Mouse (Mus musculus): ENCODE data around the gene Sphkap. TPM values are rescaled to one million over a fixed set of nuclear protein-coding genes. Genes with fewer than 3 reads are reported as not detected.

The Sphkap gene
- polyA plus RNA-seq, 1 experiment from 2014 or later = 0.19 TPM

DNA sequence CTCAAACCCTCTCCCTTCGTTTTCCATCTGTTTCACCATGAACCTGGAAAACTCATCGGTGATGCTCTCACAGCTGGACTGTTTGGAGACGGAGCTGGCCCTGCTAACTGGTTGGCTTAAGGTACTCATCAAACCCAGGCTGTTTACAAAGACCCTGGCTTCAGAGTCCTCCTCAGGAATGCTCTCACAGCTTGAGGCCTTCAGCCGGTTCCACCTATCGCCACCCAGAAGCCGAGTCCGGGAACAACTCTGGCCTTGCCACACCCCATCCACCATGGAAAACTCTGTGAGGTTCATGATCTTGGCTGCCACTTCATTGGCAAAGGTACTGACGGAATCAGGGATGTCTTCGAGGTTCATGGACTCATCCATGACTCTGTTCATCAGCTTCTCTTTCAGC, 131.4 kb downstream of the Sphkap start:
- H3K27me3 ChIP-seq (replicated peaks) = no peaks in the 10 kb centered on the region
- WGBS (ENCODE audit: insufficient replicate concordance) = 73% methylated on average over 9 of the region's 9 CpGs
- H3K9me3 ChIP-seq (replicated peaks) = 0 out of 2 replicates have a peak, but pooled peaks cover 4% of the 10 kb centered on the region
- ATAC-seq = no peak
- H3K4me2 ChIP-seq = no peak overlapping the region
- H3K4me1 ChIP-seq = no peaks in the 10 kb centered on the region
- H3K9ac ChIP-seq = no peak overlapping the region
- H3K36me3 ChIP-seq = no peaks in the 10 kb centered on the region
- H3K4me3 ChIP-seq = no peak overlapping the region
- no peak overlapping the region for H3K27ac ChIP-seq

DNA sequence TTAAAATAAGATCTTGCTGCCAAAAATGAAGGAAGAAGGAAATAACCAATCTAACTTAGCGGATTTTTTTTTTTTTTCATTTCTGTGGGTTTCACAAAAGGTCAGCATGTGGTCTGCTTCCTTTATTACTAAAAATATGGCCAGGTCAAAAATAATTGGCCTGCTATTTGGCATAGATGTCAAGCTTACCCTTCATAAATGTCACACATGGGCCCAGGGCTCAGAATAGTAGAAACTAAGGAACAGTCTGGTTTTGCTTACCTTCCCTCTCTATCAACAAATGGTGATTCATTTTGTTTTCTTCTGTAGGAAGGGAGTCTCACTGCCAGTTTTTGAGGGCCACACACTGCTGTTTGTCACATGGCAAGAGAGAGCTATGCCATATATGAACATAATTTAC, 156.3 kb downstream of the Sphkap start:
- no peaks in the 10 kb centered on the region for H3K36me3 ChIP-seq
- no peak overlapping the region for H3K9ac ChIP-seq
- no peaks in the 10 kb centered on the region for H3K27me3 ChIP-seq (replicated peaks)
- 43% methylated on average over 1 of the region's 1 CpGs for WGBS (ENCODE audit: insufficient replicate concordance)
- no peak for ATAC-seq
- no peak overlapping the region for H3K27ac ChIP-seq
- H3K9me3 ChIP-seq (replicated peaks) = no peaks in the 10 kb centered on the region
- no peak overlapping the region for H3K4me2 ChIP-seq
- no peak overlapping the region for H3K4me3 ChIP-seq
- no peaks in the 10 kb centered on the region for H3K4me1 ChIP-seq

DNA sequence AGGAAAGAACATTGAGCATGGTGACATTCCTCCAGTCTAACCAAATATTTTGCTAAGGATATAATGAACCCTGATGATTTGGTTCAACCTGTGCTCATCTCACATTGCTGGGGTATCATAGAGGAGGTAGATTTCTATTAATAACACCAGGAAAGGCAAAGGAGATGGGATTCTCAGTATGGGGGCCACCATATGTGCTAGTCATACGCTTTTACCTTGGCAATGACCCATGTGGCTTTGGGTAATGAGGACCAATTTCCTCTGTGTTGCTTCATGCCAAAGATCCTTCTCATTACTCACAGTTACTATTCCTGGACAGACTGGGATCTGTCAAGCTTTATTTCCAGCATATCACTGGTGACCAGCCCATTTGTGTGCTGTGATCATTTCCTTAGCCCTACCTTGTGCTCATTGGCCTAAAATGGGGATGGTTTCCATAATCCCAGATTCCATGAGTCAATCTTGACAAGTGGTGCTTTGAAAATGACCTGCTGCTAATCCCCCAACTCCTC, 159.7 kb downstream of the Sphkap start:
- Histone ChIP-seq H3K9me3 (replicated peaks) (no peaks in the 10 kb centered on the region), H3K4me3 (no peak overlapping the region), H3K4me2 (no peak overlapping the region), H3K9ac (no peak overlapping the region), H3K36me3 (no peaks in the 10 kb centered on the region), H3K27me3 (replicated peaks) (no peaks in the 10 kb centered on the region), H3K27ac (no peak overlapping the region), H3K4me1 (no peaks in the 10 kb centered on the region)
- ATAC-seq = no peak
- 63% methylated on average over 1 of the region's 1 CpGs for WGBS (ENCODE audit: insufficient replicate concordance)

DNA sequence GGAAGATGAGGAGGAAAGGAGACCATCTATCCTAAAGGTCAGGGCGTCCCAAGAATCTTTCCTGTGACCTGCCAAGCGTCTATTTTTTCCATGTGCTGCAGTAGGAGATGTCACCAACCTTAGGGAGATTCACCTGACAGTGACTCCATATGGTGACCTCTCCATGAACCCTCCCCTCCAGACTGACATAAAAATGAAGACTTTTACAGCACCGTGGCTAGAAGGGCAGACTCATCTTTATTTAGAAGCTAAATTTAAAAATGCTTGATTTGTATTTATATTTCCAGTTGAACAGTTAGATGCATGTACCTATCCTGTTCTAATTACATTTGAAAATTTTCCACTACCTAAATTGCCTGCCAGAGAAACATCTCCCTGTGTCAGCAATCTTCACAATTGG, 180.1 kb downstream of the Sphkap start:
- Histone ChIP-seq H3K4me1 (no peaks in the 10 kb centered on the region), H3K9me3 (replicated peaks) (no peaks in the 10 kb centered on the region), H3K9ac (no peak overlapping the region), H3K36me3 (no peaks in the 10 kb centered on the region), H3K4me2 (no peak overlapping the region), H3K27ac (no peak overlapping the region), H3K27me3 (replicated peaks) (no peaks in the 10 kb centered on the region), H3K4me3 (no peak overlapping the region)
- ATAC-seq = no peak
- WGBS (ENCODE audit: insufficient replicate concordance) = 55% methylated on average over 3 of the region's 3 CpGs

DNA sequence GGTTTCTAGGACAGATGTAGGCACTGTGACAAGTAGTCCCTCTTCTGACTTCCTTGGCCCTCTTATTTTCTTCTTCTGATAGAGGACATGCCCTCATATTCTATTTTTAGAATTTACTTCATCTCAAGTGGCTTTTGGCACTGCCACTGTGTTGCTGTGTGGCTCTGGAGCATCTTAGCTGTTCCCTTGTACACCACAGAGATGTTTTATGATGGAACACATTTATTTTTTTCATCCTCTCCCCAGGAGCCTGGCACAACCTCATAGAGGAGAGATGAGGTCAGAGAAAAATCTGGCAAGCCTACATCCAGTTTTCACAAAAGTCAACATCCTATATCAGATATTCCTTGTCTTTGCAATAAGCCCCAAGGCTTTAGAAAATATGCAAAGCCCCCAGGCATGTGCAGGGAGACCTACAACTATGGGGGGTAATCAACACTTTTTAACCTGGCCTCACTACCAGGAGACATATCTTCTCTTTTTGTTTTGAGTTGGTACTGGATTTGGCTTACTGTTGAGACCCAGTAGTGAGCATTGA, 183.5 kb downstream of the Sphkap start:
- Histone ChIP-seq H3K27ac (no peak overlapping the region), H3K27me3 (replicated peaks) (no peaks in the 10 kb centered on the region), H3K9me3 (replicated peaks) (no peaks in the 10 kb centered on the region), H3K4me1 (no peaks in the 10 kb centered on the region), H3K9ac (no peak overlapping the region), H3K36me3 (no peaks in the 10 kb centered on the region), H3K4me3 (no peak overlapping the region), H3K4me2 (no peak overlapping the region)
- ATAC-seq = no peak

DNA sequence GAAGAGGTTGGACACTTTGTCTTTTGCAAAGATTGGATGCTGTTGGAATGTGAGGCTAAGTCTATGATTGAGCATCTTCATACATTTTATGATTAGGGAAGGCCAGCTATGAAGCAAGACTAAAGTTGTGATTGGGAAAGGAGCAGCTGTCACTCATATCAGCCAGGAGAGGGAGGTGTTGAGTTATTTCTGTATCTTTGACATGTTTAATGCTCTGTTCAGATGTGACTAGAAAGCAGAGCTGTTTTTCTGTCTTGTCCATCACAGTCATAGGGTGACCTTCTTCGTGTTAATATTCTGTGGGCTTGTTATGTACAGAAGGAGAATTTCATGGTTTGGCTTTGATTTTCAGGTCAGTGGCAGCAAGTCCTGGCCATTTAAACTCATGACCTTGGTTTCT, 184.9 kb downstream of the Sphkap start:
- no peak overlapping the region for H3K9ac ChIP-seq
- no peak overlapping the region for H3K4me3 ChIP-seq
- no peaks in the 10 kb centered on the region for H3K27me3 ChIP-seq (replicated peaks)
- no peak overlapping the region for H3K4me2 ChIP-seq
- no peaks in the 10 kb centered on the region for H3K4me1 ChIP-seq
- no peaks in the 10 kb centered on the region for H3K36me3 ChIP-seq
- WGBS (ENCODE audit: insufficient replicate concordance) = 48% methylated on average over 1 of the region's 1 CpGs
- no peak for ATAC-seq
- H3K27ac ChIP-seq = no peak overlapping the region
- no peaks in the 10 kb centered on the region for H3K9me3 ChIP-seq (replicated peaks)

DNA sequence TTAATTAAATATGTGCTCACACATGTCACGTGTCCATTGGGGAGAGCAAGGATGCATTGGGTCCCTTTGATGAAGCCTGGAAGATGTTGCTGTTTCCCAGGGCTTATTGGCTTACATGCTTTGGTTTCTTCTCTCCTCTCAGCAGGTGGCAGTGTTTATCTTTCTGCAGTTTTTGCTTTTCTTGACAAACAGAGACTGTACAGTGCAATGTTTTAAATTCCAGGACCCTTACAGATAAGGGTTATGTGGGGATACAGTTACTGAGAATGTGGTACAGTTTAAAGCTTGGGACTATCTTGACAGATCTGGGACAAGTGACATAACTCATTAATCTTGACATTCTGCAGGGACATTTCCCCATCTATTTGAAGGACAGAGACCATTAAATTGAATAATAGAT, 189.7 kb downstream of the Sphkap start:
- no peak for ATAC-seq
- 7% methylated on average over 1 of the region's 1 CpGs for WGBS (ENCODE audit: insufficient replicate concordance)
- no peaks in the 10 kb centered on the region for H3K36me3 ChIP-seq
- H3K4me3 ChIP-seq = no peak overlapping the region
- no peak overlapping the region for H3K27ac ChIP-seq
- no peaks in the 10 kb centered on the region for H3K4me1 ChIP-seq
- no peaks in the 10 kb centered on the region for H3K27me3 ChIP-seq (replicated peaks)
- H3K9me3 ChIP-seq (replicated peaks) = 0 out of 2 replicates have a peak, but pooled peaks cover 5% of the 10 kb centered on the region
- no peak overlapping the region for H3K4me2 ChIP-seq
- no peak overlapping the region for H3K9ac ChIP-seq

DNA sequence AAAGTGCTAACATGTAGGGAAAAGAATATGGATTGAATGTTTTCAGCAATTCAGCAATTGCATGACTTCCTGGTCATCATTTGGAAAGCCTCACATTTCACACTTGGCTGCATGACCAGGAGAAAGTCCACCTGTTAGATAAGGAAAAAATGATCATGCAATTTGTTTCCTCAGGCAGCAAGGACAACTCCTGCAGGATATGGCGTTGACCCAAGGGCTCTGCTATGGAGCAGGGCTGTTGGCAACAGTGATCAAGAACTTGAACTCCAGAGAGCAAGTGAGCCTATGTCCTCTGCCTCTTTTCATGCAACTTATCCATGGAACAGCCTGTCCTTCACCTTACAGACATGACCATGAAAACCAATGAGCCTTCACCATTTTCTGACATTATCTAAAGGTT, 198.0 kb downstream of the Sphkap start:
- H3K4me2 ChIP-seq = no peak overlapping the region
- H3K36me3 ChIP-seq = no peaks in the 10 kb centered on the region
- H3K27me3 ChIP-seq (replicated peaks) = no peaks in the 10 kb centered on the region
- WGBS (ENCODE audit: insufficient replicate concordance) = 48% methylated on average over 1 of the region's 1 CpGs
- H3K4me3 ChIP-seq = no peak overlapping the region
- H3K9me3 ChIP-seq (replicated peaks) = 0 out of 2 replicates have a peak, but pooled peaks cover 5% of the 10 kb centered on the region
- no peak for ATAC-seq
- no peak overlapping the region for H3K27ac ChIP-seq
- no peak overlapping the region for H3K9ac ChIP-seq
- H3K4me1 ChIP-seq = no peaks in the 10 kb centered on the region

Other genes with a start within 250 kb of the Sphkap start
- not detected in 2 replicates for gene Daw1, start 248.4 kb downstream of the Sphkap start, polyA plus RNA-seq (2016; fragmentation: Nextera tagmentation; extraction: Ambion mirVana)

All from liver, embryonic 12.5 days (tissue).